Mouse (Mus musculus) CH12.LX (cell line): Measurements from ENCODE around the gene Abo. TPM values are rescaled to one million over a fixed set of nuclear protein-coding genes. Genes with fewer than 3 reads are reported as not detected.

Experiments used
- DNase-seq: peaks from one replicate; pipeline ENCODE4 v3.0.0-alpha.2; 2013; ENCODE audit errors: extremely low read depth
- H3K27ac ChIP-seq: 2 replicates; pipeline ENCODE4 v1.5.1; 2012; ENCODE audit warnings: low read depth, mild to moderate bottlenecking, control low read depth, moderate library complexity; ENCODE audit not compliant: insufficient read depth
- H3K27me3 ChIP-seq: replicated peaks from 2 replicates; pipeline ENCODE3; 2012; ENCODE audit warnings: inconsistent platforms
- H3K36me3 ChIP-seq, 2 experiments: replicated peaks in 1 of 2; 2 replicates each; pipeline versions ENCODE3 to v1.6.1; 2012; ENCODE audit warnings: inconsistent platforms in 1 of 2, low read length in 1 of 2, mild to moderate bottlenecking in 1 of 2, mixed read lengths in 1 of 2, moderate library complexity in 1 of 2; ENCODE audit not compliant: control insufficient read depth in 1 of 2, insufficient read depth in 1 of 2
- H3K4me1 ChIP-seq, 2 experiments: 2 replicates each; pipeline ENCODE4 v1.6.1; 2012; ENCODE audit warnings: inconsistent platforms in 1 of 2, moderate library complexity in 1 of 2; ENCODE audit not compliant: insufficient read depth in 2 of 2, control insufficient read depth in 1 of 2
- H3K4me2 ChIP-seq: 2 replicates; pipeline ENCODE4 v1.6.1; 2012; ENCODE audit warnings: low read depth, mild to moderate bottlenecking, control low read depth; ENCODE audit not compliant: poor library complexity, insufficient read depth, severe bottlenecking
- H3K4me3 ChIP-seq, 3 experiments: fragments of 150-350 bp in 1 of 3; sonication (generic) in 1 of 3; replicated peaks in 1 of 3; 2 replicates each; pipeline versions ENCODE3 to v1.5.1; 2011 to 2012; ENCODE audit warnings: low read depth in 2 of 3, low read length in 2 of 3, mild to moderate bottlenecking in 2 of 3, moderate library complexity in 2 of 3, control low read depth in 1 of 3, improper control_type of control experiment in 1 of 3, inconsistent platforms in 1 of 3, mixed read lengths in 1 of 3; ENCODE audit not compliant: poor library complexity in 1 of 3
- H3K79me2 ChIP-seq: replicated peaks from 2 replicates; pipeline ENCODE4 v1.6.1; 2012; ENCODE audit warnings: mild to moderate bottlenecking, moderate library complexity; ENCODE audit not compliant: control insufficient read depth, poor library complexity, insufficient read depth, severe bottlenecking; ENCODE audit errors: extremely low read depth
- H3K9ac ChIP-seq: 2 replicates; pipeline ENCODE4 v1.6.1; 2012; ENCODE audit warnings: low read depth, mild to moderate bottlenecking, control low read depth, moderate library complexity; ENCODE audit not compliant: insufficient read depth
- H3K9me3 ChIP-seq: replicated peaks from 2 replicates; pipeline ENCODE3; 2012; ENCODE audit warnings: low read length, inconsistent platforms, mixed read lengths
- BHLHE40 ChIP-seq: IDR thresholded peaks from 2 replicates; pipeline ENCODE4 v1.6.1; 2011; ENCODE audit warnings: mild to moderate bottlenecking, low read depth, low read length, improper control_type of control experiment
- CTCF ChIP-seq, 2 experiments: IDR thresholded peaks in 1 of 2; conservative IDR thresholded peaks in 1 of 2; 2 replicates each; pipeline ENCODE4 v1.5.1; 2011 to 2012; ENCODE audit warnings: low read depth in 2 of 2, low read length in 2 of 2, improper control_type of control experiment in 1 of 2, inconsistent platforms in 1 of 2, mild to moderate bottlenecking in 1 of 2, moderate library complexity in 1 of 2
- E2F4 ChIP-seq: IDR thresholded peaks from 2 replicates; pipeline ENCODE4 v1.6.1; 2011; ENCODE audit warnings: low read depth, low read length, improper control_type of control experiment; ENCODE audit not compliant: insufficient replicate concordance
- ELF1 ChIP-seq: IDR thresholded peaks from 2 replicates; pipeline ENCODE4 v1.6.1; 2014; ENCODE audit warnings: low read depth, mild to moderate bottlenecking, inconsistent platforms, low read length, improper control_type of control experiment
- EP300 ChIP-seq: IDR thresholded peaks from 2 replicates; pipeline ENCODE4 v1.6.1; 2011; ENCODE audit warnings: low read length, improper control_type of control experiment
- HCFC1 ChIP-seq: IDR thresholded peaks from 2 replicates; pipeline ENCODE4 v1.6.1; 2012; ENCODE audit warnings: low read depth, mild to moderate bottlenecking, inconsistent platforms, low read length, improper control_type of control experiment
- JUN ChIP-seq: IDR thresholded peaks from 2 replicates; pipeline ENCODE4 v1.6.1; 2011; ENCODE audit warnings: low read depth, mild to moderate bottlenecking, low read length, improper control_type of control experiment, moderate library complexity; ENCODE audit not compliant: insufficient read depth
- KAT2A ChIP-seq: IDR thresholded peaks from 2 replicates; pipeline ENCODE4 v1.6.1; 2012; ENCODE audit warnings: low read length, improper control_type of control experiment, inconsistent platforms; ENCODE audit not compliant: insufficient replicate concordance
- MAX ChIP-seq: IDR thresholded peaks from 2 replicates; pipeline ENCODE4 v1.6.1; 2011; ENCODE audit warnings: low read length, improper control_type of control experiment
- MAZ ChIP-seq: IDR thresholded peaks from 2 replicates; pipeline ENCODE4 v1.6.1; 2012; ENCODE audit warnings: low read depth, mild to moderate bottlenecking, inconsistent platforms, low read length, improper control_type of control experiment, moderate library complexity
- MEF2A ChIP-seq: IDR thresholded peaks from 2 replicates; pipeline ENCODE4 v1.6.1; 2014; ENCODE audit warnings: low read depth, mild to moderate bottlenecking, inconsistent platforms, low read length, improper control_type of control experiment, borderline replicate concordance
- MXI1 ChIP-seq: IDR thresholded peaks from 2 replicates; pipeline ENCODE4 v1.6.1; 2011; ENCODE audit warnings: mild to moderate bottlenecking, low read depth, low read length, improper control_type of control experiment
- MYC ChIP-seq: IDR thresholded peaks from 2 replicates; pipeline ENCODE4 v1.6.1; 2011; ENCODE audit warnings: low read depth, mild to moderate bottlenecking, improper control_type of control experiment, low read length
- PAX5 ChIP-seq: IDR thresholded peaks from 2 replicates; pipeline ENCODE4 v1.6.1; 2012; ENCODE audit warnings: low read length, inconsistent platforms, mixed read lengths
- POLR2A ChIP-seq: IDR thresholded peaks from 2 replicates; pipeline ENCODE4 v1.6.1; 2011; ENCODE audit warnings: low read depth, mild to moderate bottlenecking, improper control_type of control experiment, low read length
- POLR2AphosphoS2 ChIP-seq: IDR thresholded peaks from 2 replicates; pipeline ENCODE4 v1.6.1; 2011; ENCODE audit warnings: low read depth, low read length, improper control_type of control experiment
- RAD21 ChIP-seq: IDR thresholded peaks from 2 replicates; pipeline ENCODE4 v1.6.1; 2011; ENCODE audit warnings: low read depth, mild to moderate bottlenecking, low read length, improper control_type of control experiment, moderate library complexity
- RCOR1 ChIP-seq: conservative IDR thresholded peaks from 2 replicates; pipeline ENCODE4 v1.6.1; 2012; ENCODE audit warnings: low read depth, mild to moderate bottlenecking, inconsistent platforms, low read length, improper control_type of control experiment
- SMC3 ChIP-seq: IDR thresholded peaks from 2 replicates; pipeline ENCODE4 v1.6.1; 2011; ENCODE audit warnings: low read depth, low read length, improper control_type of control experiment
- TCF12 ChIP-seq: IDR thresholded peaks from 2 replicates; pipeline ENCODE4 v1.6.1; 2014; ENCODE audit warnings: low read depth, mild to moderate bottlenecking, inconsistent platforms, low read length, improper control_type of control experiment
- UBTF ChIP-seq: IDR thresholded peaks from 2 replicates; pipeline ENCODE4 v1.6.1; 2012; ENCODE audit warnings: low read depth, mild to moderate bottlenecking, inconsistent platforms, low read length, improper control_type of control experiment, moderate library complexity
- USF1 ChIP-seq: IDR thresholded peaks from 2 replicates; pipeline ENCODE4 v1.6.1; 2014; ENCODE audit warnings: low read depth, mild to moderate bottlenecking, inconsistent platforms, low read length, improper control_type of control experiment
- USF2 ChIP-seq: conservative IDR thresholded peaks from 2 replicates; pipeline ENCODE4 v1.6.1; 2011; ENCODE audit warnings: low read depth, low read length, improper control_type of control experiment
- ZKSCAN1 ChIP-seq: IDR thresholded peaks from 2 replicates; pipeline ENCODE4 v1.6.1; 2012; ENCODE audit warnings: low read depth, inconsistent platforms, low read length, improper control_type of control experiment, borderline replicate concordance
- ZNF384 ChIP-seq: IDR thresholded peaks from 2 replicates; pipeline ENCODE4 v1.6.1; 2012; ENCODE audit warnings: low read depth, low read length, improper control_type of control experiment, inconsistent platforms
- dilution Hi-C: fragments of 300-500 bp; cut with MboI; formaldehyde crosslinking; loops from 2 replicates; pipeline ENCODE4 v1.14.3; 2020; ENCODE audit warnings: low sequenced_read_pairs; ENCODE audit not compliant: extremely low pct_unique_long_range_greater_than_20kb, extremely low pct_ligation_motif_present
- in situ Hi-C: fragments of 300-500 bp; cut with MboI; formaldehyde crosslinking; loops from 3 replicates; pipeline ENCODE4 v1.14.3; 2019; ENCODE audit warnings: low sequenced_read_pairs, low pct_ligation_motif_present, low pct_unique_long_range_greater_than_20kb, mixed read lengths
- polyA plus RNA-seq: library from polyadenylated mRNA; unstranded; fragments of >175 nt; gene quantifications from 2 replicates; pipeline ENCODE4 v1.2.1, GENCODE M21; 2012; ENCODE audit warnings: low read depth; ENCODE audit not compliant: insufficient read length
- total RNA-seq, 2 experiments: library from RNA; depleted of rRNA; stranded (reverse); fragments of 300-350 nt in 1 of 2; fragments of >200 nt in 1 of 2; gene quantifications; 2 replicates each; pipeline ENCODE4 v1.2.3; 2012 to 2014

Gene Abo
- total and polyA plus RNA-seq, 3 experiments, result not detected

GRCm38 (mm10) chr2:26909387-26909784 lies 44.6 kb upstream of the Abo start:
- Histone ChIP-seq H3K27me3 (no peaks in the 10 kb centered on the region), H3K4me3 (peak overlapping the region; percentile 69 to 94 (median 71)), H3K9me3 (no peaks in the 10 kb centered on the region), H3K9ac (peak overlapping the region; percentile 59), H3K79me2 (peaks cover 61% of the 10 kb centered on the region), H3K4me2 (peak overlapping the region; percentile 90), H3K4me1 (peaks cover 18 to 47% of the 10 kb centered on the region in 2 experiments), H3K36me3 (peaks cover 62 to 77% of the 10 kb centered on the region in 2 experiments), H3K27ac (no peak overlapping the region)
- DNase-seq, result no peak
- in situ Hi-C loops, result no loop called here
- dilution Hi-C loops, result no loop called here
- TF ChIP-seq PAX5 (no peak), MYC (peak; percentile 85), CTCF (conservative IDR thresholded peaks at IDR 0.05 in 1 of 2, IDR thresholded peaks at IDR 0.05 in 1 of 2; ENCODE audit: low read depth in 2 of 2, low read length in 2 of 2) (peak; percentile 36 to 71; a peak in 2 of 4 replicates), KAT2A (no peak), POLR2AphosphoS2 (no peak), TCF12 (no peak), RCOR1 (no peak), ELF1 (no peak), SMC3 (peak; percentile 28)

GRCm38 (mm10) chr2:26908710-26909386 lies 44.1 kb upstream of the Abo start:
- peaks cover 56 to 77% of the 10 kb centered on the region in 2 experiments for H3K36me3 ChIP-seq
- peak overlapping the region; percentile 90 for H3K4me2 ChIP-seq

More at GRCm38 (mm10) chr2:26908710-26909386, 44.1 kb upstream of the Abo start:
- Histone ChIP-seq H3K27me3 (no peaks in the 10 kb centered on the region), H3K4me3 (peak overlapping the region; percentile 48 to 69 (median 56)), H3K79me2 (peaks cover 56% of the 10 kb centered on the region), H3K27ac (no peak overlapping the region), H3K9ac (peak overlapping the region; percentile 59), H3K4me1 (peaks cover 19 to 47% of the 10 kb centered on the region in 2 experiments), H3K9me3 (no peaks in the 10 kb centered on the region)
- dilution Hi-C loops, result no loop called here
- DNase-seq, result no peak
- no peak for TF ChIP-seq MAZ
- no peak for TF ChIP-seq UBTF
- TF ChIP-seq USF2, result no peak
- no peak for TF ChIP-seq USF1
- TF ChIP-seq HCFC1, result no peak
- TF ChIP-seq BHLHE40, result no peak
- no peak for TF ChIP-seq RAD21
- no peak for TF ChIP-seq MYC
- no peak for TF ChIP-seq CTCF (conservative IDR thresholded peaks at IDR 0.05 in 1 of 2, IDR thresholded peaks at IDR 0.05 in 1 of 2; ENCODE audit: low read depth in 2 of 2, low read length in 2 of 2)
- no peak for TF ChIP-seq TCF12
- TF ChIP-seq JUN, result no peak
- TF ChIP-seq MXI1, result no peak
- TF ChIP-seq EP300, result no peak
- TF ChIP-seq POLR2A, result no peak
- no peak for TF ChIP-seq MEF2A
- TF ChIP-seq E2F4, result no peak
- TF ChIP-seq MAX, result no peak
- no peak for TF ChIP-seq ZNF384
- TF ChIP-seq ZKSCAN1, result no peak
- TF ChIP-seq SMC3, result no peak
- TF ChIP-seq, all 38 proteins: peak for 0
- in situ Hi-C loops, result no loop called here
